In the genomic region with DNA sequence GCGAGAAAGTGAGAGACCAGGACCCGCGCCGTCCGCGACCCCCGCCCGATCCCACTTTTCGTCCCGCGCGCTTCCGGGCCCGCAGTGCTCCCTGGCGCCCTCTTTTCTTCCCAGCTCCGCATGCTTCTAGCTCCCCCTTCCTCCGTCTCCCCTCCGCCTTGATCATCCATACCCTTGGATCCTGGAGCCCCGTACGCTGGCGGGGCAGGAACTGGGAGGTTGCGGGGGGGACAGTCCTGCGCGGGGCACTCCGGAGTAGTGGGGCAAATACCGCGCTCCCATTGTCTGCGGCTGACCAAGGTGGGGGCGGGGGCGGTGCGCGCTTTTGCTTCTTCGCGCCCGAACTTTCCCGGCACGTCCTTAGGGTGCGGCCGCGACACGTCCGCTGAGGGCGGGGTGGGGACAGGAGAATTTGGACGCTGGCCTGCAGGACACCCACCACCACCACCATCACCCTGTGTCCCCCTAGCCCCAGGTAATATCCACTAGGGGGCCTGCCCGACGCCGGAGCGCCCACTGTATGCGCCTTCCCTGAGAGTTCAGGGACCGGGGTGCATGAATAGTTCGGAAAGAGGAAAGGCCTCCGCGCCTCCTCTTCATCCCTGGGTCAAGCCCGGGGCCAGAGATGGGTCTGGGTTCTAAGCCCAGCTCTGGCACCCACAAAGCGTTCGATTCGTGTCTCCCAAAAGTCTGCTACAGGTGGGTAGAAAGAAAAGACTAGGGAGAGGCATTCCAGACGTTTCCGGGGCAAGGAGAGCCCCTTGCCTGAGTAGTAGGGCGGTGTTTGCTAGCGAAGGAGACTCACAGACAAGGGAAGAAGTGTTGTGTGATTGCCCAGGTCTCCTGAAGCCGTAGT, we compare ENCODE assay signal across 8 mouse cellular contexts. TPM values are rescaled to one million over a fixed set of nuclear protein-coding genes. Genes with fewer than 3 reads are reported as not detected.
A peak's percentile ranks its signal among the peaks of the same experiment; 100 is the strongest.
DNase-seq lines count a peak whose midpoint lies in the region; ATAC-seq and TF ChIP-seq lines count a peak whose summit lies in the region.

No protein-coding gene starts in this region.

- H3K36me3 ChIP-seq in embryonic facial prominence, embryonic 13.5 days = peaks cover 30% of the 10 kb centered on the region
- peaks cover 25% of the 10 kb centered on the region for H3K36me3 ChIP-seq in heart, embryonic 15.5 days
- peaks cover 14% of the 10 kb centered on the region for H3K36me3 ChIP-seq in spleen, adult 2 months (ENCODE audit: control insufficient read depth, insufficient read depth, low read length)

- WGBS in embryonic facial prominence, embryonic 13.5 days = under 1% methylated on average over 58 of the region's 62 CpGs
- under 1% methylated on average over 62 of the region's 62 CpGs for WGBS in heart, embryonic 15.5 days
- WGBS in spleen, adult 2 months = under 1% methylated on average over 62 of the region's 62 CpGs

- H3K9me3 ChIP-seq in embryonic facial prominence, embryonic 13.5 days = no peaks in the 10 kb centered on the region
- no peaks in the 10 kb centered on the region for H3K9me3 ChIP-seq in heart, embryonic 15.5 days (replicated peaks)

- peak; percentile 57 for ATAC-seq in embryonic facial prominence, embryonic 13.5 days (ENCODE audit: insufficient number of reproducible peaks, insufficient read depth, low FRiP score, low TSS enrichment, low read depth)
- ATAC-seq in heart, embryonic 15.5 days (replicated peaks; ENCODE audit: insufficient number of reproducible peaks, insufficient read depth, low FRiP score, low read depth) = peak; percentile 72
- ATAC-seq in megakaryocyte, adult 5-6 weeks (ENCODE audit: poor library complexity, severe bottlenecking) = peak; percentile 43
- no peak for ATAC-seq in inflammation-experienced regulatory T-cells, adult 6 months

- peak; percentile 62 to 70 for DNase-seq in B cell, adult 2 months
- peak; percentile 34 for DNase-seq in WW6 (ENCODE audit: low read depth, low spot score)
- peak; percentile 64 for DNase-seq in kidney, postnatal 14 days
- DNase-seq in spleen, adult 2 months (ENCODE audit: low read depth in 1 of 2, low spot score in 2 of 2) = peak in 1 of 2 experiments; percentile 60

- H3K4me2 ChIP-seq in embryonic facial prominence, embryonic 13.5 days = peak overlapping the region; percentile 76
- peak overlapping the region; percentile 87 for H3K4me2 ChIP-seq in heart, embryonic 15.5 days

- H3K4me3 ChIP-seq in embryonic facial prominence, embryonic 13.5 days = peak overlapping the region; percentile 79
- H3K4me3 ChIP-seq in heart, embryonic 15.5 days = peak overlapping the region; percentile 92
- H3K4me3 ChIP-seq in spleen, adult 2 months (ENCODE audit: extremely low read depth, insufficient read depth, insufficient read length) = peak overlapping the region; percentile 97

- no peaks in the 10 kb centered on the region for H3K27me3 ChIP-seq in embryonic facial prominence, embryonic 13.5 days
- H3K27me3 ChIP-seq in heart, embryonic 15.5 days = no peaks in the 10 kb centered on the region
- H3K27me3 ChIP-seq in spleen, adult 2 months (ENCODE audit: control insufficient read depth, insufficient read depth, low read length) = no peaks in the 10 kb centered on the region

- peak overlapping the region; percentile 97 for H3K9ac ChIP-seq in embryonic facial prominence, embryonic 13.5 days
- H3K9ac ChIP-seq in heart, embryonic 15.5 days = peak overlapping the region; percentile 96

- peaks cover 23% of the 10 kb centered on the region for H3K4me1 ChIP-seq in embryonic facial prominence, embryonic 13.5 days
- H3K4me1 ChIP-seq in heart, embryonic 15.5 days (replicated peaks) = peaks cover 40% of the 10 kb centered on the region
- peaks cover 21% of the 10 kb centered on the region; the same call in 1 of the 2 replicates for H3K4me1 ChIP-seq in spleen, adult 2 months (ENCODE audit: control insufficient read depth, insufficient read depth, insufficient read length)

- TF ChIP-seq POLR2A in spleen, adult 2 months (IDR thresholded peaks at IDR 0.05; ENCODE audit: low read depth, low read length) = peak; percentile 12; the same call in 1 of the 2 replicates

- peak; percentile 16; the same call in 1 of the 2 replicates for TF ChIP-seq CTCF in spleen, adult 2 months (IDR thresholded peaks at IDR 0.05; ENCODE audit: extremely low read depth, insufficient read depth, insufficient read length, insufficient replicate concordance)

- peak overlapping the region; percentile 100 for H3K27ac ChIP-seq in embryonic facial prominence, embryonic 13.5 days
- peak overlapping the region; percentile 99 for H3K27ac ChIP-seq in heart, embryonic 15.5 days
- peak overlapping the region; percentile 99 for H3K27ac ChIP-seq in spleen, adult 2 months (ENCODE audit: insufficient read depth, low read length)

RNA-seq across cellular contexts. Expression of gene Tpm4, which starts 0.9 kb away (rescaled TPM):
- polyA plus RNA-seq in embryonic facial prominence, embryonic 13.5 days (2015; fragmentation: Nextera tagmentation; extraction: Ambion mirVana) = 622 and 634 TPM in 2 replicates
- 330 and 373 TPM in 2 replicates for polyA plus RNA-seq in heart, embryonic 15.5 days (2015; fragmentation: Nextera tagmentation; extraction: Ambion mirVana)
- total RNA-seq in megakaryocyte, adult 5-6 weeks (2015) = 301 and 308 TPM in 2 replicates
- 515 and 545 TPM in 2 replicates for total RNA-seq in megakaryocyte, adult 5-6 weeks (2017)
- 62.3 and 73.9 TPM in 2 replicates for polyA plus RNA-seq in spleen, adult 2 months (2012; rRNA removed)
- polyA plus RNA-seq in inflammation-experienced regulatory T-cells, adult 6 months (2017; shearing (Covaris generic)) = 100 to 1,000 TPM; 170 to 464 (median 172) TPM

RNA-seq across cellular contexts. Expression of gene Rab8a, which starts 25.3 kb away (rescaled TPM):
- polyA plus RNA-seq in embryonic facial prominence, embryonic 13.5 days (2015; fragmentation: Nextera tagmentation; extraction: Ambion mirVana) = 132 and 142 TPM in 2 replicates
- polyA plus RNA-seq in heart, embryonic 15.5 days (2015; fragmentation: Nextera tagmentation; extraction: Ambion mirVana) = 68.4 and 77.8 TPM in 2 replicates
- 63.8 and 66.5 TPM in 2 replicates for total RNA-seq in megakaryocyte, adult 5-6 weeks (2015)
- 436 and 580 TPM in 2 replicates for total RNA-seq in megakaryocyte, adult 5-6 weeks (2017)
- polyA plus RNA-seq in spleen, adult 2 months (2012; rRNA removed) = 49.0 and 50.0 TPM in 2 replicates
- polyA plus RNA-seq in inflammation-experienced regulatory T-cells, adult 6 months (2017; shearing (Covaris generic)) = 100 to 1,000 TPM; 134 to 245 (median 197) TPM

RNA-seq across cellular contexts. Expression of gene Olfr374, which starts 28.8 kb away (rescaled TPM):
- polyA plus RNA-seq in embryonic facial prominence, embryonic 13.5 days (2015; fragmentation: Nextera tagmentation; extraction: Ambion mirVana) = 0.03 TPM in 2 replicates
- polyA plus RNA-seq in heart, embryonic 15.5 days (2015; fragmentation: Nextera tagmentation; extraction: Ambion mirVana) = not detected in 2 replicates
- not detected in 2 replicates for total RNA-seq in megakaryocyte, adult 5-6 weeks (2015)
- total RNA-seq in megakaryocyte, adult 5-6 weeks (2017) = not detected in 2 replicates
- polyA plus RNA-seq in spleen, adult 2 months (2012; rRNA removed) = 0.01 and 0.04 TPM in 2 replicates
- under 1 TPM; 0.08 to 0.72 (median 0.28) TPM for polyA plus RNA-seq in inflammation-experienced regulatory T-cells, adult 6 months (2017; shearing (Covaris generic))

RNA-seq across cellular contexts. Expression of gene Olfr373, which starts 52.7 kb away (rescaled TPM):
- polyA plus RNA-seq in embryonic facial prominence, embryonic 13.5 days (2015; fragmentation: Nextera tagmentation; extraction: Ambion mirVana) = 0.11 TPM in 1 of 2 replicates, not detected in the other
- polyA plus RNA-seq in heart, embryonic 15.5 days (2015; fragmentation: Nextera tagmentation; extraction: Ambion mirVana) = not detected in 2 replicates
- total RNA-seq in megakaryocyte, adult 5-6 weeks (2015) = not detected in 2 replicates
- total RNA-seq in megakaryocyte, adult 5-6 weeks (2017) = not detected in 2 replicates
- not detected in 2 replicates for polyA plus RNA-seq in spleen, adult 2 months (2012; rRNA removed)
- polyA plus RNA-seq in inflammation-experienced regulatory T-cells, adult 6 months (2017; shearing (Covaris generic)) = under 1 TPM; 0.15 to 0.51 (median 0.46) TPM

RNA-seq across cellular contexts. Expression of gene Hsh2d, which starts 53.8 kb away (rescaled TPM):
- polyA plus RNA-seq in embryonic facial prominence, embryonic 13.5 days (2015; fragmentation: Nextera tagmentation; extraction: Ambion mirVana) = not detected in 2 replicates
- polyA plus RNA-seq in heart, embryonic 15.5 days (2015; fragmentation: Nextera tagmentation; extraction: Ambion mirVana) = 0.20 and 0.27 TPM in 2 replicates
- 8.3 and 12.3 TPM in 2 replicates for total RNA-seq in megakaryocyte, adult 5-6 weeks (2015)
- total RNA-seq in megakaryocyte, adult 5-6 weeks (2017) = 6.7 and 6.9 TPM in 2 replicates
- polyA plus RNA-seq in spleen, adult 2 months (2012; rRNA removed) = 16.6 and 21.4 TPM in 2 replicates
- polyA plus RNA-seq in inflammation-experienced regulatory T-cells, adult 6 months (2017; shearing (Covaris generic)) = 10 to 100 TPM; 23.8 to 30.8 (median 24.6) TPM
